ENCODE assay signal across 33 mouse cellular contexts in the genomic region with DNA sequence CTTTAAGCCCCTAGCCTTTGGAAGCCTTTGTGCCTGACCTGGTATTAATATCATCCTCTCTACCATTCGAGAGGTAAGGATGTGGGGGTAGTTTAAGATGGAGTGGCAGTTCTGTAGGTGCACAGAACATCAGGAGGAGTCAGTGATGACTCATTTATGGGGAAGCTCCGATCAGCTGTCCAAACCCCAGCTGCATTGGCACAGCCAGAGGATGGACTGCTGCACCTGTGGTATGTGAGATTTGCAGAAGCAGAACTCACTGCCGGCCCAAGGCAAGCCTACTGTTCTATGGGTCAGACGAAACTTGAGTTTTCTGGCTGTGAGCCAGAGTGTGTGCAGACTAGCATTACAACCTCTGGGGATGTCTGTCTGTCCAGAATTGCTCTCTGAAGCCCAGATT. TPM values are rescaled to one million over a fixed set of nuclear protein-coding genes. Genes with fewer than 3 reads are reported as not detected.
DNase-seq lines count a peak whose midpoint lies in the region; ATAC-seq and TF ChIP-seq lines count a peak whose summit lies in the region.
"Had no signal": no experiment of that assay in that cellular context is flagged by ENCODE, and none has a peak within 500 bp of the region (broad histone marks: within the 10 kb centered on the region; RNA-seq: fewer than 3 reads in every experiment).

No protein-coding gene starts in this region.

- no peak overlapping the region for H3ac ChIP-seq in myocyte (ENCODE audit: control insufficient read depth, insufficient read length)

- peak; percentile 27 for DNase-seq in 3T3-L1 (ENCODE audit: low read depth, low spot score)
- peak; percentile 19 for DNase-seq in 416B (ENCODE audit: low read depth)
- DNase-seq in Patski (ENCODE audit: low read depth, low spot score) = peak; percentile 34
- no peak for DNase-seq in urinary bladder, postnatal 25 days (ENCODE audit: low spot score)
- no peak for DNase-seq in heart, adult 2 months
- DNase-seq: adrenal gland, adult 8-10 months; cerebellum, adult 11 months; cerebellum, adult 9-11 months; heart, postnatal 4 days; kidney, adult 8-10 months; layer of hippocampus, postnatal 36 days; left cerebral cortex, postnatal 4 days; liver, postnatal 0 days; lung, postnatal 4 days; retina, postnatal 1 day; right cerebral cortex, postnatal 14 days; thymus, postnatal 36 days had no signal

- no peak for TF ChIP-seq POLR2A in myocyte (IDR thresholded peaks at IDR 0.05; ENCODE audit: insufficient read length, low read depth)
- TF ChIP-seq POLR2A in heart, adult 2 months (IDR thresholded peaks at IDR 0.05; ENCODE audit: insufficient read depth, low read depth, low read length) = no peak

- TF ChIP-seq CTCF in Patski (IDR thresholded peaks at IDR 0.05) = no peak
- TF ChIP-seq CTCF in heart, adult 2 months (IDR thresholded peaks at IDR 0.05) = no peak

- H3K36me3 ChIP-seq in myocyte (ENCODE audit: control insufficient read depth, insufficient read depth) = no peaks in the 10 kb centered on the region
- H3K36me3 ChIP-seq in heart, adult 2 months (ENCODE audit: control insufficient read depth, insufficient read depth, low read length) = no peaks in the 10 kb centered on the region
- H3K36me3 ChIP-seq: heart, embryonic 12.5 days; hindbrain, embryonic 13.5 days; liver, embryonic 12.5 days had no signal

- 43% methylated on average over 4 of the region's 4 CpGs for WGBS in heart, adult 2 months

- TF ChIP-seq EP300 in heart, adult 2 months (IDR thresholded peaks at IDR 0.05; ENCODE audit: insufficient read depth, low read depth, low read length) = no peak

- H3K27me3 ChIP-seq in Patski = peaks cover 39% of the 10 kb centered on the region
- H3K27me3 ChIP-seq in myocyte (ENCODE audit: control insufficient read depth, insufficient read depth, insufficient read length) = peaks cover 19% of the 10 kb centered on the region
- H3K27me3 ChIP-seq in heart, adult 2 months (ENCODE audit: control insufficient read depth, insufficient read depth, low read length) = peaks cover 32% of the 10 kb centered on the region

- H3K4me1 ChIP-seq in heart, adult 2 months (ENCODE audit: control insufficient read depth, insufficient read depth, low read length) = no peaks in the 10 kb centered on the region

- no peak overlapping the region for H3K27ac ChIP-seq in heart, adult 2 months
- H3K27ac ChIP-seq: hindbrain, embryonic 13.5 days; kidney, postnatal 0 days; liver, embryonic 12.5 days had no signal

- POLR2A ChIA-PET in Patski (lab: Charles Lee) = no interaction called here

- H3K79me2 ChIP-seq in myocyte (ENCODE audit: control insufficient read depth, insufficient read depth) = no peaks in the 10 kb centered on the region
- H3K79me2 ChIP-seq in heart, adult 2 months (replicated peaks; ENCODE audit: control insufficient read depth, insufficient read depth, low read length) = no peaks in the 10 kb centered on the region

- H3K9ac ChIP-seq in heart, adult 2 months (ENCODE audit: low read depth, low read length) = no peak overlapping the region
- H3K9ac ChIP-seq: heart, embryonic 12.5 days; hindbrain, embryonic 13.5 days; liver, embryonic 12.5 days; liver, postnatal 0 days had no signal

- ATAC-seq in Patski = peak; percentile 69
- ATAC-seq: CD4-positive, CD25-positive, alpha-beta regulatory T cell, adult 4 months; forebrain, embryonic 16.5 days; intestine, embryonic 16.5 days; liver, embryonic 12.5 days; liver, postnatal 0 days had no signal

- in situ Hi-C loops in Patski (cut with MboI; ENCODE audit: low pct_unique_long_range_greater_than_20kb) = loop anchor here (25.0 kb wide), 1 partner anchor 709 kb away; a partner anchor contains a TSS

- intact Hi-C loops in heart, adult 2 months (cut with DNase I) = no loop called here

- H3K4me3 ChIP-seq in myocyte = no peak overlapping the region
- no peak overlapping the region for H3K4me3 ChIP-seq in heart, adult 2 months
- H3K4me3 ChIP-seq: erythroblast, embryonic 14.5 days; heart, embryonic 12.5 days; hindbrain, embryonic 13.5 days; liver, embryonic 12.5 days had no signal

- H3K4me2 ChIP-seq in myocyte (ENCODE audit: low read depth) = no peak overlapping the region
- H3K4me2 ChIP-seq: heart, embryonic 12.5 days; hindbrain, embryonic 13.5 days; liver, embryonic 12.5 days had no signal

- CTCF ChIA-PET in Patski (lab: Charles Lee) = no interaction called here

TF ChIP-seq in myocyte, 11 proteins besides CTCF, POLR2A, EP300 and RAD21:
- TF ChIP-seq MYOG (IDR thresholded peaks at IDR 0.05; ENCODE audit: control insufficient read depth in 1 of 3, insufficient read depth in 1 of 3, insufficient read length in 2 of 3, low read depth in 2 of 3) = peak in 2 of 3 experiments; percentile 40 to 65
- peak in 2 of 3 experiments; percentile 75 to 77 for TF ChIP-seq MYOD1 (IDR thresholded peaks at IDR 0.05; ENCODE audit: control insufficient read depth in 1 of 3, insufficient read length in 2 of 3, low read depth in 2 of 3)
- TF ChIP-seq SRF (IDR thresholded peaks at IDR 0.05; ENCODE audit: control insufficient read depth, insufficient read length, low read depth) = no peak
- TF ChIP-seq TCF3 (IDR thresholded peaks at IDR 0.05; ENCODE audit: insufficient read length, low read depth) = peak; percentile 33

RNA-seq across cellular contexts. Expression of a gene that starts 2.8 kb away (rescaled TPM):
- 0.03 TPM for polyA plus RNA-seq in Patski (2021)
- polyA plus RNA-seq in myocyte (2012; fragmentation: generic; extraction: Trizol) = not detected
- not detected for total RNA-seq in heart, adult 2 months (2021)
- polyA plus RNA-seq in heart, adult 2 months (2012; rRNA removed) = 0.12 TPM in 1 of 2 replicates, not detected in the other
- total RNA-seq: gastrocnemius, adult 8-10 months; heart, postnatal 4 days; megakaryocyte-erythroid progenitor cell, adult 5-6 weeks had no signal
- polyA plus RNA-seq: erythroblast, embryonic 14.5 days; heart, embryonic 12.5 days; heart, postnatal 0 days; kidney, postnatal 0 days; large intestine, adult 2 months; limb, embryonic 14.5 days; liver, embryonic 12.5 days; liver, postnatal 0 days; small intestine, adult 2 months had no signal

RNA-seq across cellular contexts. Expression of a gene that starts 8.8 kb away (rescaled TPM):
- polyA plus RNA-seq in Patski (2021) (0.12 TPM), myocyte (2012; fragmentation: generic; extraction: Trizol) (1.4 TPM)
- under 1 TPM in 1 of 2 experiments, not detected in 1; 0.47 TPM for total RNA-seq in heart, adult 2 months (2021)
- 0.35 and 0.51 TPM in 2 replicates for polyA plus RNA-seq in heart, adult 2 months (2012; rRNA removed)
- total RNA-seq: gastrocnemius, adult 8-10 months had no signal
- polyA plus RNA-seq: CD4-positive, CD25-positive, alpha-beta regulatory T cell, adult 4 months; erythroblast, embryonic 14.5 days had no signal

RNA-seq across cellular contexts. Expression of a gene that starts 38.5 kb away (rescaled TPM):
- polyA plus RNA-seq in Patski (2021) = not detected
- polyA plus RNA-seq in myocyte (2012; fragmentation: generic; extraction: Trizol) = not detected
- total RNA-seq in heart, adult 2 months (2021) = not detected
- 0.14 TPM in 1 of 2 replicates, not detected in the other for polyA plus RNA-seq in heart, adult 2 months (2012; rRNA removed)
- total RNA-seq: adrenal gland, adult 8-10 months; gastrocnemius, adult 8-10 months; heart, postnatal 4 days; layer of hippocampus, postnatal 36 days; megakaryocyte-erythroid progenitor cell, adult 5-6 weeks had no signal
- polyA plus RNA-seq: CD4-positive, CD25-positive, alpha-beta regulatory T cell, adult 4 months; erythroblast, embryonic 14.5 days; gonadal fat pad, adult 2 months; heart, embryonic 12.5 days; heart, postnatal 0 days; intestine, embryonic 16.5 days; kidney, postnatal 0 days; limb, embryonic 14.5 days; liver, embryonic 12.5 days; liver, postnatal 0 days; small intestine, adult 2 months had no signal

RNA-seq across cellular contexts. Expression of a gene that starts 49.8 kb away (rescaled TPM):
- polyA plus RNA-seq in Patski (2021) (105 TPM), myocyte (2012; fragmentation: generic; extraction: Trizol) (68.8 TPM)
- 10 to 100 TPM; 37.1 to 37.9 TPM for total RNA-seq in heart, adult 2 months (2021)
- 9.5 and 16.9 TPM in 2 replicates for polyA plus RNA-seq in heart, adult 2 months (2012; rRNA removed)
- total RNA-seq: megakaryocyte-erythroid progenitor cell, adult 5-6 weeks had no signal
- polyA plus RNA-seq: CD4-positive, CD25-positive, alpha-beta regulatory T cell, adult 4 months; erythroblast, embryonic 14.5 days had no signal

Comparison
In these comparisons a context has a peak if more than half of its experiments do, and no peak if none do; other contexts are left out.
1. DNase-seq: peak in 3T3-L1 (single experiment), 416B (single experiment) and Patski (single experiment); none in urinary bladder, postnatal 25 days (single experiment) and heart, adult 2 months (0 of 2).